Mouse (Mus musculus) ZHBTc4 (cell line): ENCODE measurements at regions not wholly inside any gene's neighbourhood (a gene's known extent, or its start where the extent isn't known, plus 50 kb on each side); places are given as distances from the start of the nearest gene placed in this dataset.
A peak's percentile ranks its signal among the peaks of the same experiment; 100 is the strongest.

Experiments
- DNase-seq: peaks from one replicate; pipeline ENCODE4 v3.0.0-alpha.2; 2011; ENCODE audit warnings: low read depth, low spot score

- no peak for DNase-seq
Measured at GRCm38 (mm10) chr4:137160526-137160925, 111.9 kb upstream of the Zbtb40 start.

- DNase-seq = no peak
Measured at GRCm38 (mm10) chr4:137158201-137158600, 109.6 kb upstream of the Zbtb40 start.

GRCm38 (mm10) chr4:137156441-137157105 lies 108.0 kb upstream of the Zbtb40 start:
- DNase-seq = no peak

DNA sequence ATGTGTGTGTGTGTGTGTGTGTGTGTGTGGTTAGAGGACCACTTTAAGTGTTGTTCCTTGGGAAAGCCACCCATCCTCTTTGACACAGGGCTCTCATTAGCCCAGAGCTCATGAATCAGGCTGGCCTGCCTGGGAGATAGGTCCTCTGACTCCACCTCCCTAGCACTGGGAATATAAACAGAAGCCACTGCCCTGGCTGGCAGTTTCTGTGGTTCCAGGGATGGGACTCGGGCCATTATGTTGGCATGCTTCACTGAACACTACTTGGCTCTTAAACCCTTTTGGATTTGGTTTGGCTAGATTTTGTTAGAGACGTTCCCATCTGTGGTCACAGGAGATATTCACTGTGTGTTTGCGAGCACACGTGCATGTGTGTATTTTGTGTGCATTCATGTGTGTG lies 100.2 kb upstream of the Zbtb40 start:
- no peak for DNase-seq

- no peak for DNase-seq
Measured at GRCm38 (mm10) chr4:137147795-137148194, 99.2 kb upstream of the Zbtb40 start.

DNA sequence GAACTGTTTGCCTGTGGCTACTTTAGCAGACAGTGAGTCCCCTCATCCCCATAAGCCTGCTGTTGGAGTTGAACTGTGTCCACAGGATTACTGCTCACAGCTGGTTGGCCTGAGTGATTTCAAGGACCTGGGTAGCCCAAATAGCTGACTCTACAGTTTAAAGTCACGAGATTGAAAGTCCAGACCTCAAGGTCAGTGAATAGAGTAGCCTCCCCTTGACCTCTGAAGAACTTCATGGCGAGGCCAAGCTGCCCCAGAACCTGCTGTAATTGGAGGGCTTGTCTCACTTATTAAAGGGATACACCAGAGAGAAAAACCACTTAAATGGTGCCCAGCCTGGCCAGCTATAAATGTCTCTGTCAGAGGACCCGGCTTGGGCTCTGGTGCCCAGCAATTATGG lies 97.7 kb upstream of the Zbtb40 start:
- DNase-seq = no peak

- DNase-seq = no peak
Measured at GRCm38 (mm10) chr4:137142316-137142715, 93.7 kb upstream of the Zbtb40 start.

DNA sequence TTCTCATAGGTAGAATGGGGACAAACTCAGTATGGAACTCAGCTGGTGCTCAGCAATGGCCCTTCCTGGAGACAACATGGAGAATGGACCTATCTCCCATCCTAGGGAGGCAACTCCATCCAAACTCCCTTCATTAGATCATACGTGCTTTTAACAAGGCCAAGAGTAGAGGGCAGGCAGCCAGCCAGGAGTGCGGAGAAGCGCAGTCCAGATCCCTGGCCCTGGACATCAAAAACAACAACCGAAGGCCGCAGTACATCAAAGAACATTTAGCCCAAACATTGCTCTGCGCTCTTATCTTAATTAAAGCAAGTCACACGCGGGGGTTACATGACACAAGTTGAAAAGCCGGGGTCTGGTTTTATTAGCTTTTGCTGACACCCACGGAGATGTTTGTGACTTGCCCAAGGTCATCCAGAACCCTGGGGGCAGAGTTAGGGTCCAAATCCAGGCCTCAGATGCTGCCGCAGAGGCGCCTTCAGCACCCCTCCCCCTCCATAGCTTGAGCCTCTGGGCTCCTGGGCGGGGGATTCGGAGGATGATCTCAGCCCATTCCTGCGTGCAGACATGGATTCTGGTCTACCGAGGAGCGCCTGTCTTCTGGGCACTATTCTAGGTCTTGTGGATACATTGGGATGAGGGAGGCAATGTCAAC lies 90.6 kb upstream of the Zbtb40 start:
- no peak for DNase-seq

GRCm38 (mm10) chr4:137138127-137138526 lies 89.5 kb upstream of the Zbtb40 start:
- no peak for DNase-seq

DNA sequence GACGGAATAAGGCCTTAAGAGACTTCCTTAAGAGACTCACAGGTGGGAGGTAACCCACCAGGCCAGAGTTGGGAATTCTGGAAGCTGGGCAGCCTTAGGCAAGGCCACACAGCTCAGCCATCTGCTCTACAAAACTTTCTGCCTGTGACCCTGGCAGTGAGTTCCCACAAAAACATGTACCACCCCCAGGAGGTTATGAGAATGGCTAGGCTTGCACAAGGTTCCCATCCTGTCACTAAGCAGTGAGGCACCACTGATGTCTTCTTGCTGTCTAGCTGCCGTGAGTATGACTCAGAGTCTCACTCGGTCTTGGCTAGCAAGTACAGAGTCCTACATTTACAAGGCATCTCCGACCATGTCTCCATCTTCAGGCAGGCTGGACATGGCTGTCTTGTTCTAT lies 87.7 kb upstream of the Zbtb40 start:
- no peak for DNase-seq

GRCm38 (mm10) chr4:137135792-137136191 lies 87.2 kb upstream of the Zbtb40 start:
- DNase-seq = no peak

DNA sequence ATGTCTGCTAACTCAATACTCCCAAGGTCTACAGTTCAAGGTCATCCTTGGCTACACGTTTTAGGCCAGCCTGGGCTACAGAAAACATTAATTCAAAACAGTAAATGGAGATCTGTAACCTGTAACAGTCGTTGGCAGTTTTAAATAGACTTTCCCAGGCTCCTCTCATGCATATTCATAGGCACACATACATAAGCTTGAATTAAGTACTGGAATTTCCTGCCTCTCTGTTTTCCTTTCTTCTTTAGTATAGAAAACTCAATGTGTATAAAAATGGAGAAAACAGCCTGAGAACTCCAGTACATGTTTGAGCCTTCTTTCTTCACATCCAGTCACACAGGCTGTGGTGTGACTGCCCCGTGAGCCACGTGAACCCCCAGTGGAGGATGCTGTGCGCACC lies 86.0 kb upstream of the Zbtb40 start:
- DNase-seq = no peak

GRCm38 (mm10) chr4:137133789-137134188 lies 85.2 kb upstream of the Zbtb40 start:
- no peak for DNase-seq

DNA sequence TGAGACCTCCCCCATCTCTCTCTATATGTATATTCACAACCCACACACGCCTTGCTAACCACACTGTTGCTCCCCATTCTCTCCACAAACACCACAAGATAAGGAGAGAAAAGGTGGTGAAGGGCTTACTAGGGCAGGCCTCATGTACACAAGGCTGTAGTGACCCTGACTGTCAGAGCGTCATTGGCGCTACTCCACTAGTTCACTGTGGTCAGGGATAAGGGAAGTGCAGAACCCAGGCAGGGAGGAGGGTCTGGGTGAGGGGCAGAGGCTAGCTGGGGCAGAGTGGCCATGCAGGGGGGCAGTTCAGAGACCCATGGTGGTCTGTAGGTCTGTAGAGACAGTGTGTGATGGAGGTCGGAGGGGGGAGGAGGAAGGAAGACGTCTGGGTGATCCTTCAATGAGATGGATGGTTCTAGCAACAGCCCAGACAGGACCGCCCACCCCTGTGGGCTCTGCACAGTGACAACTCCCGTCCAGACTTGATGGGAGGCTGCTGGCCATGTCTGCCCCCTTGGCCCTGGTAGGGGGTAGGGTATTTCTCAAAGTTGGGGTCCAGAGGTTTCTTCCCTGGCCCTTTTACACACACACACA lies 82.1 kb upstream of the Zbtb40 start:
- DNase-seq = no peak

DNA sequence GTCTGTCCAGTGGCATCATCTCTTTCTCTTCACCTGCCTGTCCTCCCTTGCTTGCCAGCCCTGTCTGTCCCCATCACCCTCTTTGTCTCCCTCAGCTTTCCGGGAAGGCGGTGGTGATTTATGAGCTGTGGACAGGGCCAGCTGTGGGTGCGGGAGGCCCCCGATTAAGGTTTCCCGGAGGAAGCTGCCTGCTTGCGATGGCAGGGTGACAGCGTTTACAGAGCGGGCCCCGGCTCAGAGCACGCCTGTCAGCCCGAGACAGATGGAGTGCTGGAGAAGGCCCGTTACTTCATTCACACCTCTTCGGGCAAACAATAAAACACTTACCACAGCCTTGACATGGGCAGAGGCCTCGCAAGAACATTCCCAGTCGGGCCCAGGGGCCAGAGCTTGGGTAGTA lies 79.6 kb upstream of the Zbtb40 start:
- DNase-seq = no peak

GRCm38 (mm10) chr4:137121684-137122083 lies 73.1 kb upstream of the Zbtb40 start:
- DNase-seq = no peak

- DNase-seq = no peak
Measured at GRCm38 (mm10) chr4:137120597-137120996, 72.0 kb upstream of the Zbtb40 start.

- DNase-seq = no peak
Measured at GRCm38 (mm10) chr4:137118332-137118715, 69.7 kb upstream of the Zbtb40 start.

- DNase-seq = peak; percentile 86
Measured at GRCm38 (mm10) chr4:137117471-137118331, 69.1 kb upstream of the Zbtb40 start.

DNA sequence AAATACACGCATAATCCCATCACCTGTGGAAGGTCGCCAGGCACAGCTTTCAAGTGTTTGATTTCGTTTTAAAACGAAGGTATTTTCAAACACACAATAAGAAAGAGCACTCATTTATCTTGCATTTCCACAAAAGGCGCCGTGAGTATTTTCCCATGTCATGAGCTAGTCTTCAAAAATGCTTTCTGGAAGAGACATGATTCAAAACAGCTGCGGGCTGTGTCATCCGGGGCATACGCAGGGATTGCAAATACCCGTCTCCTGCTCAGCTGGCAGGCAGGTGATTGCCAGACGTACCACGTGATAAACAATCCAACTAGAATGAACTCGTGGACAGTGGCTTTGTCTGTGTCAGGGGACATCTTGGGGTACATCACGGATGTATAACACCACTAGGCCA lies 66.5 kb upstream of the Zbtb40 start:
- DNase-seq = no peak

- DNase-seq = no peak
Measured at GRCm38 (mm10) chr4:137110276-137110675, 61.7 kb upstream of the Zbtb40 start.

GRCm38 (mm10) chr4:137104447-137105044 lies 55.9 kb upstream of the Zbtb40 start:
- DNase-seq = no peak
